Mouse (Mus musculus) spleen, embryonic (tissue): Measurements from ENCODE around the gene Tspan11.

ENCODE experiments used
- CTCF ChIA-PET: fragments of 350-600 bp; sonication (Branson Sonifier 250); formaldehyde crosslinking; loops from one replicate; lab custom pipeline; 2022; lab: Charles Lee

Tspan11 gene

DNA sequence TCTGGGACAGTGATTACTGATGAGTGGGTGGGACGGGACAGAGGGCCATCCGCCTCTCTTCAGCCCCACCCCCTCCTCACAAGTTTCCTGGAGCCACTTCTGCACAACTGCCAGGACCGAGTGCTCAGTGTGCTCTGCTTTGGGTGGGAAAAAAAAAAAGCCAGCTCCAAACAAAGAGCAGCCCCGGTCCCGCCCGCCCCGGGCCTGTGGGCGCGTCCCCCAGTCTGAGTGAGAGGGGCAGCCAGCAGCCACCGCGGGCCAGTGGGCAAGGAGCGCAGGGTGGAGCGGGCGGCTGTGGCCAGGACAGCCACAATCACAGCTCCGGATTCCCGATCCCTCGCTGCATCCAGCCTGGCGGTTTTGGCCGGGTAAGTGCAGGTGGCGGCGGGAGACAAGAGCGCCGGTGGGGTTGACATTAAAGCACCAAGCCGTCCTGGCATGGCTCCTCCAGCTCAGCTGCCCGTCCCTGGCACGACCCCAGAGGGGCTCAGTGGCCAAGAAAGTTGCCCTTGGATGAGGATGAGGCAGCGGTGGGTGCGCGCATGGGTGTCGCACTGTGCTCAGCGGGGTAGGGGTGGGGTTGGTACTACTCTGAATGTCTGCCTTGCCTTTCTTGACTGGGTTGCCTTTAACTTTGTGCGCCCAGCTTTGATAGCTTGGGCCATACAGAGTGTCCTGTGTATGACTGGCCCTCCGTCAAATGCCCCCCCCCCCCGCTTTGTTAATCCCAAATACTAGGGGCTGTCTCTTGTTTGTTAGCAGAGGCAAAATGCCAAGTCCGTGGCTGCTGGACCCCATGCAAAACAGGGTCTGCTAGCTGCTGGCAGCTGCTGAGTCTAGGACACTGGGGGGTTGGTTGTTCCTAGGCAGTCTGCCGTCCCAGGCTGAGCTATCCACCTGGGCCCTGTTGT is at the start of gene Tspan11:
Tspan11 (plus strand) TSS at position 79 of the 911 bp plus-strand sequence.
- CTCF ChIA-PET = interaction anchor here (0.7 kb wide), 1 partner anchor 27 kb away, joined by 10 read pairs; no protein-coding TSS in a partner anchor

DNA sequence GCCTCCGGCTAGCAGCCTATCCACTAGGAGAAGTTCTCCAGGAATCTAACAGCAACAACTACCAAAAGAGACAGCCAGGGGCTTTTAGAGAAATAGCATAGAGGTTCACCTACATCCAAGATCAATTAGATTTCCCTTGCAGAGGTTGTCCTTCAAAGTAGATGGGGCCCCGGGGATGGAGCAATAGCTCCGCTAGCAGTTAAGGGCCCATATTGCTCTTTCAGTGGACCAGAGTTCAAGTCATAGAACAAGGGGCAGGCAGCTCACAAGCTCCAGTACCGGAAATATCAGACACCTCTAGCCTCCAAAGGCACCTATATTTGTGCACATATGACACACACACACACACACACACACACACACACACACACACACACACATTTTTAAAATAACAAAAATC is 49.5 kb upstream of the Tspan11 start:
- CTCF ChIA-PET = no interaction called here

DNA sequence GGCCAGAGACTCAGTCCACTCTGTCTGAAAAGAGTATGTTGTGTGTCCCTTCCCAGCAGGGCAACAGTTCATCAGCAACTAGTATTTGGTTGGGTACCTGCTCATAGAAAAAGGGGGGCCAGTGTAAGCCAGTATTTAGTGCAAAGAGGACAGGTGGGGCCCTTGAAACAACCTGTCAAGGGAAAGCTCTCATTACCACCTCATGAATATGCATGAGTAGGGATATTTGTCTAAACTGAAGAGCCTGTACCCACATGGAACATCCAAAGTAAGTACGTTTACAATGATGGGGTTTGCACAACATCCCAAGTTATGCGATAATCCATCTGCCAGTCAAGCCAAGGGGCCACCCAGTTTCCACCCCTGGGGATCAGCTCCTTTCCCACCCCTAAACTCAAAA is 47.9 kb upstream of the Tspan11 start:
- CTCF ChIA-PET = no interaction called here

GRCm38 (mm10) chr6:127840171-127840570 is 47.2 kb upstream of the Tspan11 start:
- CTCF ChIA-PET = no interaction called here

DNA sequence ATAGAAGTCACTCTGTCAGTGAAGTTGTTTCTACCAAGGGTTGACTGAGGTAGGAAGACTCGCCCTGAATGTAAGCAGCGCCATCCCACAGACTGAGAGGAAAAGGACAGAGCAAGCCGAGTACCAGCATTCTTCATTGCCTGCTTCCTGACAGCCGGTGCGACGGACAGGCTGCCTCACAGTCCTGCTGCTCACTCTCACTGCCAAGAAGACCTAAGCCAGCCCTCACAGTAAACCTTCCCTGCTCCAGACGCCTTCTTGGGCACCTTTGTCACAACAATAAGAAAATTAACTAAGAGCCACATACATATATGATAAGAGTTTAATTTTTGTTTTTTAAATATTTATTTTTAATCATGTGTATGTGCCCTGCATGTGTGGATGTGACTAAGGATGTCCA is 46.1 kb upstream of the Tspan11 start:
- CTCF ChIA-PET = no interaction called here

DNA sequence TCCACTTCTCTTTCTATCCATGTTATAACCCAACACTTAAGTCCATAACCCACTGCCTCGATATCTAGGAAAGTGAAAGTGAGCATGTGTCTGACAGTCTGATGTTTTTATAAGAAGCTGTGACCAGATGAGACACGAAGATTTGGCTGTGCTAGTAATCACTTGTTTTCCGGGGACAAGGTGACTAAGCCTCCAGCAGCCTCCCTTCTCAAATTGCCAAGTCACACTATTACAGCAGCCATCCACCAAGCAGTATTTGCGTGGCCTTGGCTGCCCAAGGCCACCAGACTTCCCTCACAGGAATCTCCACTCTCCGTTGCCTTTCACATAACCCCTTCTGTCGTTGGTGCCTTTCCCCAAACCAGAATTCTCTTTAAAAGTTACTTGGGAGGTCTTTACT is 40.9 kb upstream of the Tspan11 start:
- CTCF ChIA-PET = no interaction called here

DNA sequence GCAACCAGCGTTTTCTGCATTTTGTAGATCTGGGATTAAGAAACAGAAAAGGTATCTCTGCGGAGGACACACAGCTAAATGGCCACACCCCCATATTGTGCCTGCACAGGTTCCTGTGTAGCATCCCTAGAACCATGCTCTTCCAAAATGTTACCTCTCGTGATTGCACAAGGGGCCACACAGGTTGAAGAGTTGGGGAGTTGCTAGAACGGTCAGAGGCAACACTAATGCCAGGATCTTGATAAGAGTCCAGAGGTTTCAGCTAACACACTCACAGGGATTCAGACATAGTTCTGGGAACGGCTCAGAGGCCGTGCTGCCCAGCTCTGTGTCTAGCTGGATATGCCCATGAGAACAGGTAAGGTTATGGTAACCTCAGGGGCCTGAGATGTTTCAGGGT is 37.9 kb upstream of the Tspan11 start:
- CTCF ChIA-PET = no interaction called here

GRCm38 (mm10) chr6:127851611-127852010 is 35.8 kb upstream of the Tspan11 start:
- CTCF ChIA-PET = no interaction called here

DNA sequence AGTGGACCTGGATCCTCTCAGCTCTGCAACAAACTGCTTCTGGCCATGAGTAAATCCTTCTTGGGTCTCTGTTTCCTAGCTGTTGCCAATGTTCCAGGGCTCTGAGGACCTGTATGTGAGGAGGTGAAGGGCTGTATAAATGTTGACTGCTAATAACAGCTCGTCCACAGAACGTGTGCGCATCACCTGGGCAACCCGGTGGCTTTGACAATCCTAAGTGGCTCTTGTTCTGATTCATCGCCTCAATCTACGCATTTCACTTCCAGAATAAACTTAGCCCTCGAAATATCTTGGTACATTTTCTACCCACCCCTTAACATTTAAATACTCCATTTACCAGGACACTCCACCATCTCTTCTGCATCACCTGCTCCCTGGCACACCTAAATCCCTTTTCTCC is 34.1 kb upstream of the Tspan11 start:
- CTCF ChIA-PET = no interaction called here

DNA sequence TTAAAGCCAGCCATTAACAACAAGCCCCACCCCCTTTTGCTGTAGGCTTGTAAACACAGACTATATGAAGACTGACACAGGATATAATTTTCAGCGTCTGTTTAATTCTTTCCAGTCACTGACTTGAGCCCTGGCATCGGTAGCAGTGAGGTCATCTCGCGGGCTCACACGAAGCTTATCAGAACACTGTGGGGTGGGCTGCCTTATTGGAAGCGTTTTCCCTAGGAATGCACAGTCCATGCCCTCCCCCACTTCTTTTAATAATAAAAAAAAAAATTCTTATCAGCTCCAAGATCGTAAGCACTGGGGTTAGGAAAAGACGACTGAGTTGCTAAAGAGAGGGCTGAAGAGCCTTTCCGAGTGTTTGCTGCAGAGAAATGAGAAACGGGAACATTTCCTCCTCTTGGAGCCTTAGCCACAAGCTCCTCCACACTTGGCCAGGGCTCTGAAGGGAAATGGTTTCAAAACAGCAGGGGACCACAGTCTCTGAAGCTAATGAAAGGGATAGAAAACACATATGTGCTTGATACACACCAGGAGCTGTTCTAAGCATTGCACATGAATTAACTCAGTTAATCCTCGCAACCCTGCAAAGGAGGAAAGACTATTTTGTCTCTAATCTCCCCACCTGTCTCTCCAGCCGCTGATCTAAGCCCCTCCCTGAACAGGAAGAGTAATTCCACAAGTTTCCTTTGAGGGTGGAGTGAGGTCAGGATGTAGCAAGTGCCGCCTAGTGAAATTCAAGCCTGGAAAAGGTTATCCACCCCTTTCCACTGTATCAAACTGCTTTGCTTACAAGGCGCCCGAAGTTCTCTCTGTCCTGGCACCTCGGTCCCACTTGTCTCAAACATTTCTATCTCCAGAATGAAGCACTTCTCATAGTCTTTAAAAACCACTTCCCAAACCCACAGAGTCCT is 33.4 kb upstream of the Tspan11 start:
- CTCF ChIA-PET = no interaction called here

GRCm38 (mm10) chr6:127854688-127855013 is 32.7 kb upstream of the Tspan11 start:
- CTCF ChIA-PET = no interaction called here

GRCm38 (mm10) chr6:127855711-127856295 is 31.6 kb upstream of the Tspan11 start:
- CTCF ChIA-PET = no interaction called here

DNA sequence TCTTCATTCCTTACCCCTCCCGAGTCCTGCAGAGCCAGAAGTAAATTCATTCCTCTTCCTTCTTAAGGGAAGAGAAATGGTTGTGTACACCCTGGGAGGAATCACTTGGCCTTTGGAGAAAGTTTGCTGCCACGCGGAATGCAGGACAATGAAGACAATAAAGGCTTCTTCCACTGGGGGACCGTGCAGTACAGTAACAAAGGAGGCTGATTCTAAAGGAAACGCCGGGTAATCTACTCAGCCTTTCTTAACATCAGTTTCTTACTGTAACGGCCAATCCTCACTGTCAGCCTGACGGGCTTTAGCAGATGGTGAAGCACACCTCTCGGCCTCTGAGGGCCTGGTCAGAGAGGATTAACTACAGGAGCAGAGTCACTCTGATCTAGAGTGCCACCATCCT is 25.4 kb upstream of the Tspan11 start:
- CTCF ChIA-PET = no interaction called here

DNA sequence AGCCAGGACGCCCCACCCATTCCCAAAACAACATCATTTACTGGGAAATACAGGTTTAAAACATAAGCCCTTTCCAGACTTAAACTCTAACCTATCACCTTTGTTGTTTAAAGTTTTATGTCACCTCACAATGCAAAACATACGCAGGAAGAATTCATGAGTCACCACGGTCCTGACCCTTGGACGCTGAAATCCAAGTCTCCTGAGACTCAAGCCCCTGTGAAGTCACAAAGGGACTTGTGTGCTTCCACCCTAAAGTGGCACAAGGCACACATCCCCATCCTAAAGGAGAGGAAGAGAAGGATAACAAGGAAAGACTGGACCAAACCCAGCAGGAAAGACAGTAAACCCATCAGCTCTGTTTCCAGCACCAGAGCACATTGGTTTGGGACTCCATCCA is 22.0 kb upstream of the Tspan11 start:
- CTCF ChIA-PET = no interaction called here

DNA sequence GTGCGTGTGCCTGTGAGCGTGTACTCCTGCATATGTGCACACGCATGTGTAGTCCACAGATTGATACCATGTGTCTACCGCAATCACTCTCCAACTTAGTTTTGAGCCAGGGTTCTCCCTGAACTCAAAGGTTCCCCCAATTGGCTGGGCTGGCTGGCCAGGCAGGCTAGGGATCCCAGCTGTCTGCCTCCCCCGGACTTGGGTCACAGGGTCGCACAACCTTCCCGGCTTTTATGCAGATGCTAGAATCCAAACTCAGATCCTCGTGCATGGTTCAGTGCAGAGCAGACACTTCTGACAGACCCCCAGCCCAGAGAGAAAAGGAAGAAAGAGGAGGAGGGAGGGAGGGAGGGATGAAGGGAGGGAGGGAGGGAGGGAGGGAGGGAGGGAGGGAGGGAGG is 18.8 kb upstream of the Tspan11 start:
- CTCF ChIA-PET = no interaction called here

DNA sequence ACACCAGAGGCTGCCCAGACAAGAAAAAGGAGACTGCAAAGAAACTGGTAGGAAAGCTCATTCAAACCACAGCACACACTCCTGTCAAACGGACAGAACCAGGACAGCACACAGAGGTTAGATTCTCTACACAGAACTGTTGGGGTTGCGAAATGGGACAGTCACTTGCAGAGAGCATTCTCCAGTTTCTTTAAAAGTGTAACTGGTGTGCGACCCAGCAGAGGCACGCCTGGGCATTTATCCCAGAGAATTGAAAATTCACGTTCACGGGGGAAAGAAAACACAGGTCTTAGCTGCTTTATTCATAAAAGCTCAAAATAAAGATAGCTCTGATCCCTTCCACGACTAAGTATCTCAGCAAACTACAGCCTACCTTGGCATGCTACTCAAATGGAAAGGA is 18.3 kb upstream of the Tspan11 start:
- CTCF ChIA-PET = no interaction called here

DNA sequence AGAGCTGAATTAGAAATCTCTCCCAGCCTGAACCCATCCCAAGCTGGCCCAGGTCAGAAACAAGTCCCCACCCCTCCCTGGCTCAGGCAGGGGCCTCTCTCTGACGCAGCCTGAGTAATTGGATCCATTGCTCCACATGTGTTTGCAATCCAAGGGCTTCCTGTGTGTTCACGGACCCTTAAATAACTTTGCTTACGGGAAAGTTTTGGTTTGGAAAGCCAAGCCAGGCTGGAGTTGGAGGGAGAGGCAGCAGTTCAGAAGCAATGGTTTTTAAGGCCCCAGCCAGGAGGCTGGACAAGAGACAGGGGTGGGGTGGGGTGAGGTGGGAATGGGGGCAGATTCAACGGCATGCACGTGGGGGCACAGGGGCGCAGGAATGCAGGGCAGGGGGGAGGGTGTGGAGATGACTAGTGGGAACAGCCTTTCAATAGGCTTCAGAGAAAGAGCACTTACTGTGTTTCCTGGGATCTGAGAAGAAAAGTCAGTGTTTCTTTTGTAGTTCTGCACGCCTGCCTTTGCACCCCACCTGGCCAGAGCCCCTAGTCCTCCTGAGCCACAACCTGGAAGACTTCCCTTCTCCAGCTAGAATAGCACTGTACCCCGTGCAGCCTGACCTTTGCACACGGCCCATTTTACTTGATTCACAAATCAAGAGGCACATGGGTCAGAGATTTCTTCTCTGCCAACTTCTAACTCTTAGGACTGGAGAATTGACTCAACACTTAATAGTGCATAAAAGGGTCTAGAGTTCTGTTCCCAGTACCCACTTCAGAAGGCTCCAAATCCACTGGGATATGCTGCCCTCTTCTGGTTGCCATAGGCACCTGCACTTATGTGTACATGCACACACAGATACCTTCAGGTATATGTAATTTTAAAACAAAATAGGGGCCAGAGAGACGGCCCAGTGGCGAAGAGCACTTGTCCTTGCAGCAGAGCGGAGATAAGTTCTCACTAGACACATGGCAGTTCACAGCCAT is 16.8 kb upstream of the Tspan11 start:
- CTCF ChIA-PET = no interaction called here

- CTCF ChIA-PET = no interaction called here
Observed at GRCm38 (mm10) chr6:127871436-127871835, 16.0 kb upstream of the Tspan11 start.

- CTCF ChIA-PET = no interaction called here
Observed at GRCm38 (mm10) chr6:127872581-127872980, 14.8 kb upstream of the Tspan11 start.

- CTCF ChIA-PET = no interaction called here
Observed at GRCm38 (mm10) chr6:127875883-127876282, 11.5 kb upstream of the Tspan11 start.

DNA sequence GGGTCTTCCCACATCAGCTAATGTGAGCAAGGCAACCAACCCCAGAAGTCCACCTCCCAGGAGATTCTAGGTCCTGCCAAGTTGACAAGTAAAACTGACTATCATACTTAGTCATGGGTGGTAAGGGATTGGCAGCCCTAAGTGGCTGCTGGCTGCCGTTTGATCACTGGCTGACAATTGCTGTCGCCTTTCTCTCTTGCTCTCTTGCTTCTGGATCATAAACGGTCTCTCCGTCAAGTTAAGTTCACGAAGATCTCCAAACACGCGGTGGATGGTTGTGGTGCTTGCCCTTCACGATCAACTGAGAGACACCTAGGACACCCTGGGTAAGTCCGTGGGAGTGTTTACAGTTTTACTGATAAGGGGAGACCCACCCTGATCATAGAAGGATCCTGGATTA is 11.0 kb upstream of the Tspan11 start:
- CTCF ChIA-PET = no interaction called here
